Mouse (Mus musculus): Measurements from ENCODE around the gene Stat3.

DNA sequence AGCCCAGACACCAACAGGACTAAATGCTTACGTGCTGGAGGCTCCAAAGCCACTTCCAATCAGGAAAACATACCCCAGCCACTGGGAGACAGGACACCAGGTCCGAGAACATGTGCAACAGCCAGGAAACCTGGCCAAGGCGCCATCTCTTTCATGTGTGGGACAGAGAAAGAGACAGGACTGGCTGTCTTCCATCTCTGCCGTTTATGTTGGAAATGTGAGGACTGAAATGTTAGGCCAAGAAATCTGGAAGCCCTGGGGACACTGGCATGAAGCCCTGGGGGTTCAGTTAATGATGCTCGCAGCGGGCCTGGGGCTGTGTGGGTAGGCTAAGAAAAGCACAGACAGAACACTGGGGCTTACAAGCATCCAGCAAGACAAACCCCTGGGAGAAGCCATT, 48.9 kb downstream of the Stat3 start:
- no peak for TF ChIP-seq CTCF (IDR thresholded peaks at IDR 0.05; ENCODE audit: borderline replicate concordance, insufficient read depth, low read depth, low read length)
- no peak for TF ChIP-seq POLR2A (IDR thresholded peaks at IDR 0.05; ENCODE audit: borderline replicate concordance, insufficient read depth, low read length)

Data from cerebellum, adult 2 months (tissue).